Mouse (Mus musculus): ENCODE measurements around the gene Camsap2. TPM values are rescaled to one million over a fixed set of nuclear protein-coding genes. Genes with fewer than 3 reads are reported as not detected.

Gene Camsap2
- total and polyA plus RNA-seq, 2 experiments from 2014 or later: 21.9 to 137 TPM

DNA sequence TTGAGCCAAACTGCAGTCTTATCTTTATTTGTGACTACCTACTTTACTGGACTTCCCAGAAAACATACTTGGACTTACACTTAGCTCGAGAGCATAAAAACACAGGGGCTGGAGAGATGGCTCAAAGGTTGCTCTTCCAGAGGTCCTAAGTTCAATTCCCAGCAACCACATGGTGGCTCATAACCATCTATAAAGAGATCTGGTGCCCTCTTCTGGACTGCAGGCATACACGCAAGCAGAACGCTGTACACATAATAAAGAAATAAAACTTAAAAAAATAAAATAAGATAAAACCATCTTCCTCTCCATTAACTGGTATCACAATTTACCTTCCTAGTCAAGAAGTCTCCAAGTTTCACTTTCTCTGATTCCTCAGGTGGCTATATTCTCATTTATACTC, 5.4 kb downstream of the Camsap2 start:
- TF ChIP-seq CTCF (IDR thresholded peaks at IDR 0.05): peak; percentile 40
- Histone ChIP-seq H3K27ac (ENCODE audit: low read depth, low read length) (no peak overlapping the region), H3K27me3 (ENCODE audit: insufficient read depth, low read length) (no peaks in the 10 kb centered on the region), H3K4me1 (ENCODE audit: insufficient read depth, low read length) (peaks cover 5% of the 10 kb centered on the region; the same call in 1 of the 2 replicates), H3K9me3 (ENCODE audit: low read length) (no peaks in the 10 kb centered on the region), H3K4me3 (ENCODE audit: low read depth, low read length) (no peak overlapping the region), H3K4me2 (ENCODE audit: low read depth, low read length, poor library complexity, severe bottlenecking) (no peak overlapping the region), H3K36me3 (ENCODE audit: insufficient read depth, low read length) (no peaks in the 10 kb centered on the region), H3K9ac (replicated peaks; ENCODE audit: low read length, poor library complexity, severe bottlenecking) (no peak overlapping the region)
- 94% methylated on average over 3 of the region's 3 CpGs for WGBS
- no peak for ATAC-seq (ENCODE audit: low FRiP score)
- DNase-seq (ENCODE audit: low spot score): no peak

DNA sequence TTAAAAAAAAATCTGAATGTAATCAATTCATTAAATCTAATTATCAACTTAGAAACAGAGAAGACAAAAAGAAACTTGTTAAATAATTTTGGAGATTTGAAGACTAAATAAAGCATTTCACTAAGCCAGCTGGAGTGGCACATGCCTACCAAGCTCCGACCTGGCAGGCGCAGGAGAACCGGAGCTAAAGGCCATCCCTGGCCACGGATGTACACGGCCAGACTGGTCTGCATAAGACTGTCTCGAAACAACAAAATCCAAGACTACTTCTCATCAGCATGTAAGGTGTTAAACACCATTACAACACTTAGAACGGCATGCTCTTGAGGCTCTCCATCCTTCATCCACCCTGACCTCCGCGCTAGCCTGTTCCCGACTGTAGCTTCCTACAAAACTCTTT, 11.2 kb downstream of the Camsap2 start:
- H3K27me3 ChIP-seq (ENCODE audit: insufficient read depth, low read length): no peaks in the 10 kb centered on the region
- DNase-seq (ENCODE audit: low spot score): no peak
- peaks cover 5% of the 10 kb centered on the region for H3K36me3 ChIP-seq (ENCODE audit: insufficient read depth, low read length)
- H3K9me3 ChIP-seq (ENCODE audit: low read length): no peaks in the 10 kb centered on the region
- H3K9ac ChIP-seq (replicated peaks; ENCODE audit: low read length, poor library complexity, severe bottlenecking): no peak overlapping the region
- no peak for TF ChIP-seq CTCF (IDR thresholded peaks at IDR 0.05)
- H3K4me1 ChIP-seq (ENCODE audit: insufficient read depth, low read length): peaks cover 3% of the 10 kb centered on the region; the same call in 1 of the 2 replicates
- H3K27ac ChIP-seq (ENCODE audit: low read depth, low read length): no peak overlapping the region
- H3K4me2 ChIP-seq (ENCODE audit: low read depth, low read length, poor library complexity, severe bottlenecking): no peak overlapping the region
- H3K4me3 ChIP-seq (ENCODE audit: low read depth, low read length): no peak overlapping the region
- WGBS: 87% methylated on average over 10 of the region's 10 CpGs
- ATAC-seq (ENCODE audit: low FRiP score): no peak

DNA sequence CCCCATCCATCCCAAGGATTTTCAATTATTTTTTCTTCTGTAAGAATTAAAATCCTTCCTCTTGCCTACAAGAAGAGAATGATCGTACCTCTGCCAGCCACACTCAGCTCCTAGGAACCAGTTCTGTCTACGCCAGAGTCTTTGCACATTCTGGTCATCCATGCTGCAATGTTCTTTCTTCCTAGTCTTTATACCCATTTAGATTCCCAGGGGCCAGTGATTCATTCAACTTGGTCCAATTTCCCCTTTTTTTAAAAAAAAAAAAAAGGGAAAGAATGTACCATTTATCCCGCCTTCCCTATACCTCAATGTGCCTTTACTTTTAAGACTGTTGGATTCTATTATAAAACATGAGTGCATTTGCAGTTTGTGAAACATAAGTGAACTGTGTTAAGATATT, 12.4 kb downstream of the Camsap2 start:
- Histone ChIP-seq H3K9me3 (ENCODE audit: low read length) (no peaks in the 10 kb centered on the region), H3K27ac (ENCODE audit: low read depth, low read length) (no peak overlapping the region), H3K4me2 (ENCODE audit: low read depth, low read length, poor library complexity, severe bottlenecking) (no peak overlapping the region), H3K4me3 (ENCODE audit: low read depth, low read length) (no peak overlapping the region), H3K36me3 (ENCODE audit: insufficient read depth, low read length) (peaks cover 5% of the 10 kb centered on the region), H3K4me1 (ENCODE audit: insufficient read depth, low read length) (peaks cover 3% of the 10 kb centered on the region; the same call in 1 of the 2 replicates), H3K27me3 (ENCODE audit: insufficient read depth, low read length) (no peaks in the 10 kb centered on the region), H3K9ac (replicated peaks; ENCODE audit: low read length, poor library complexity, severe bottlenecking) (no peak overlapping the region)
- no peak for TF ChIP-seq CTCF (IDR thresholded peaks at IDR 0.05)
- ATAC-seq (ENCODE audit: low FRiP score) (no peak), DNase-seq (ENCODE audit: low spot score) (no peak)
- WGBS: 71% methylated on average over 3 of the region's 3 CpGs

DNA sequence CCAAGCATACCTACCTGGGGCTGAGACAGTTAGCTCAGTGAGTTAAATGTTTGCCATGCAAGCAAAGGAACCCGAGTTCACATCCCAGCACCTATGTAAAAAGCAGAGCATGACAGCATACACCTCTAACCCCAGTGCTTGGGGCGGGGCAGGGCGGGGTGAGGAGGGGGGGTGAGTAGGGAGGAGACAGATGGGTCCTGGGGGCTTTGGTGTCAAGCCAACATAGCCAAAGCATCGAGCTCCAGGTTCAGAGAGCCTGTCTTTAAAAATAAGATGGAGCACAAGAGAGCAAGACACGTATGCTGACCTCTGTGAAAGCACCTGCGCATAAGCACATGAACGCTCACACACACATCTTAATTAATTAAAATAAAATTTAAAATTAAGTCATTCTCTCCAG, 12.8 kb downstream of the Camsap2 start:
- Histone ChIP-seq H3K4me2 (ENCODE audit: low read depth, low read length, poor library complexity, severe bottlenecking) (no peak overlapping the region), H3K9ac (replicated peaks; ENCODE audit: low read length, poor library complexity, severe bottlenecking) (no peak overlapping the region), H3K9me3 (ENCODE audit: low read length) (no peaks in the 10 kb centered on the region), H3K27ac (ENCODE audit: low read depth, low read length) (no peak overlapping the region), H3K36me3 (ENCODE audit: insufficient read depth, low read length) (peaks cover 5% of the 10 kb centered on the region), H3K4me3 (ENCODE audit: low read depth, low read length) (no peak overlapping the region), H3K4me1 (ENCODE audit: insufficient read depth, low read length) (peaks cover 3% of the 10 kb centered on the region; the same call in 1 of the 2 replicates), H3K27me3 (ENCODE audit: insufficient read depth, low read length) (no peaks in the 10 kb centered on the region)
- WGBS: 86% methylated on average over 7 of the region's 7 CpGs
- DNase-seq (ENCODE audit: low spot score): no peak
- ATAC-seq (ENCODE audit: low FRiP score): no peak
- TF ChIP-seq CTCF (IDR thresholded peaks at IDR 0.05): no peak

DNA sequence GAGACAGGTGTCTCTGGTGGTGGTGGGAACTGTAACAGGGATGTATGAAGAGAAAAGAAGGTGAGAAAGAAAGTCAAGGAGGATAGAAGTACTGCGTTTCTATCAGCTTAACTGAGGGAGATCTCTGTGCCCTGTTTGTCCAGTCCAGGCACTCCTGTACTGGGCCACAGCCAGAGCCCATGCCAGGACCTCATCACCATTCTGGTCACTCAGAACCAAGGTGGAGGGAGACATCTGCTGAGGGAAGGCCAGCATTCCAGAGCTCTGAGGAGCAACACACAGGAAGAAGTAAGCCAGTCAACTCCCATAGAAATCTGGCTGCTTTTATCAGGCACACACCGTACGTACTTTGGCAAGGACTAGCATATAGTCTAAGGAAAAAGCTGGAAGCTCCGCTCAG, 14.1 kb downstream of the Camsap2 start:
- H3K27ac ChIP-seq (ENCODE audit: low read depth, low read length): no peak overlapping the region
- peak; percentile 47 for DNase-seq (ENCODE audit: low spot score)
- ATAC-seq (ENCODE audit: low FRiP score): 0 out of 2 replicates have a peak, but pooled peaks have one; percentile 58
- TF ChIP-seq CTCF (IDR thresholded peaks at IDR 0.05): no peak
- 71% methylated on average over 4 of the region's 4 CpGs for WGBS
- no peak overlapping the region for H3K9ac ChIP-seq (replicated peaks; ENCODE audit: low read length, poor library complexity, severe bottlenecking)
- no peaks in the 10 kb centered on the region for H3K27me3 ChIP-seq (ENCODE audit: insufficient read depth, low read length)
- H3K4me1 ChIP-seq (ENCODE audit: insufficient read depth, low read length): peaks cover 3% of the 10 kb centered on the region; the same call in 1 of the 2 replicates
- no peak overlapping the region for H3K4me3 ChIP-seq (ENCODE audit: low read depth, low read length)
- no peak overlapping the region for H3K4me2 ChIP-seq (ENCODE audit: low read depth, low read length, poor library complexity, severe bottlenecking)
- peaks cover 5% of the 10 kb centered on the region for H3K36me3 ChIP-seq (ENCODE audit: insufficient read depth, low read length)
- no peaks in the 10 kb centered on the region for H3K9me3 ChIP-seq (ENCODE audit: low read length)

DNA sequence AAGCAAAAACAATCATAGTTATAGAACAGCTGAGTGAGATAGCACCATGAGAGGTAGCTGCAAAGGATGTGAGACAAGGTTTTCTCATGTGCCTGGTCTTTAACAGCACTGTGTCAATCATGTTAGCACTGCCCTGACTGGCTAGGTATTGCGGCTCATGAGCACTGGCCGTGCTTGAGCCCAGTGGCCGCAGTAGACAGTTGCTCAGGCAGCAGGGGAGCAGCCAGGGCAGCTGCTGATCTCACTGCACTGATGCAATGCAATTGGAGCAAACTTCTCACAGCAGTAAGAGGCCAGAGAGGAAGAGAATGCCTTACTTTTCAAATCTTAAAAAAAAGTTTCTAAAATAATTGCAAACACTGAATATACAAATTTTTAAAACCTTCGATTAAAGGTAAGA, 16.5 kb downstream of the Camsap2 start:
- H3K4me2 ChIP-seq (ENCODE audit: low read depth, low read length, poor library complexity, severe bottlenecking): no peak overlapping the region
- ATAC-seq (ENCODE audit: low FRiP score): no peak
- no peaks in the 10 kb centered on the region for H3K27me3 ChIP-seq (ENCODE audit: insufficient read depth, low read length)
- TF ChIP-seq CTCF (IDR thresholded peaks at IDR 0.05): no peak
- DNase-seq (ENCODE audit: low spot score): no peak
- H3K9me3 ChIP-seq (ENCODE audit: low read length): no peaks in the 10 kb centered on the region
- no peak overlapping the region for H3K9ac ChIP-seq (replicated peaks; ENCODE audit: low read length, poor library complexity, severe bottlenecking)
- no peak overlapping the region for H3K27ac ChIP-seq (ENCODE audit: low read depth, low read length)
- WGBS: 84% methylated on average over 4 of the region's 4 CpGs
- H3K4me3 ChIP-seq (ENCODE audit: low read depth, low read length): no peak overlapping the region
- H3K36me3 ChIP-seq (ENCODE audit: insufficient read depth, low read length): peaks cover 7% of the 10 kb centered on the region
- H3K4me1 ChIP-seq (ENCODE audit: insufficient read depth, low read length): peaks cover 3% of the 10 kb centered on the region; the same call in 1 of the 2 replicates
